ENCODE assay signal across 8 mouse cellular contexts in the genomic region with DNA sequence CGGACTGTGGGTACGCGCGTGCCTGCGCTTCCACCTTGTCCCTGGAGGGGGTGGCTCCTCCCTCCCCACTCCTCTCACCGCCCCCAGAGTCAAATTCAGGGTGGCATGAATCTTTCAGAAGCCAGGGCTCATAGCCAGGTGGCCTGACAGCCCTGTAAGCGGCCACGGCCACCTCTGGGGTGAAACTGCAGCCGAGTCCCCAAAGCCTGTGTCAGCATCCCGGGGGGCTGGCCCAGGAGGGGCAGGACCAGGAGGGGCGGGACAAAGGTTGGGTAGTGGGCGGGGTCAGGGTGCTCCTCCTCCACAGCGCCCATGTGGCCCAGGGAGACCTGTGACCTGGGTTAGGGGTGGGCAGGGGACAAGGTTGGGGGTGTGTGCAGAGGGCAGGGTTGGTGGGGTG. TPM values are rescaled to one million over a fixed set of nuclear protein-coding genes. Genes with fewer than 3 reads are reported as not detected.
DNase-seq lines count a peak whose midpoint lies in the region; ATAC-seq and TF ChIP-seq lines count a peak whose summit lies in the region.

No protein-coding gene starts in this region.

- peak overlapping the region; percentile 36; the same call in 1 of the 2 replicates for H3K9ac ChIP-seq in embryonic facial prominence, embryonic 12.5 days
- no peak overlapping the region for H3K9ac ChIP-seq in intestine, postnatal 0 days (ENCODE audit: low read depth, low read length)

- peaks cover 86% of the 10 kb centered on the region for H3K27me3 ChIP-seq in megakaryocyte, embryonic 14.5 days (replicated peaks)
- no peaks in the 10 kb centered on the region for H3K27me3 ChIP-seq in embryonic facial prominence, embryonic 12.5 days
- H3K27me3 ChIP-seq in intestine, postnatal 0 days (replicated peaks; ENCODE audit: control insufficient read depth, insufficient read depth, low read length), result no peaks in the 10 kb centered on the region

- no peaks in the 10 kb centered on the region for H3K36me3 ChIP-seq in megakaryocyte, embryonic 14.5 days (replicated peaks; ENCODE audit: low read length)
- H3K36me3 ChIP-seq in embryonic facial prominence, embryonic 12.5 days, result no peaks in the 10 kb centered on the region
- H3K36me3 ChIP-seq in intestine, postnatal 0 days (ENCODE audit: control insufficient read depth, insufficient read depth), result no peaks in the 10 kb centered on the region

- DNase-seq in natural killer cell, adult 2 months (ENCODE audit: low spot score in 2 of 2), result peak; percentile 49 to 69
- no peak for DNase-seq in left cerebral cortex, postnatal 36 days (ENCODE audit: low spot score in 2 of 2)
- DNase-seq in frontal cortex, postnatal 10 days (ENCODE audit: low spot score in 2 of 2), result no peak
- DNase-seq in layer of hippocampus, postnatal 25 days (ENCODE audit: extremely low spot score in 1 of 2, low spot score in 1 of 2), result no peak

- peak overlapping the region; percentile 83 for H3K4me3 ChIP-seq in megakaryocyte, embryonic 14.5 days (replicated peaks)
- H3K4me3 ChIP-seq in embryonic facial prominence, embryonic 12.5 days, result peak overlapping the region; percentile 32
- no peak overlapping the region; the same call in 1 of the 2 replicates for H3K4me3 ChIP-seq in intestine, postnatal 0 days (ENCODE audit: low read depth, low read length)

- H3K4me1 ChIP-seq in megakaryocyte, embryonic 14.5 days, result peaks cover 76% of the 10 kb centered on the region
- H3K4me1 ChIP-seq in embryonic facial prominence, embryonic 12.5 days, result peaks cover 43% of the 10 kb centered on the region
- H3K4me1 ChIP-seq in intestine, postnatal 0 days (replicated peaks; ENCODE audit: control insufficient read depth, insufficient read depth, low read length), result peaks cover 3% of the 10 kb centered on the region; the same call in 1 of the 2 replicates

- intact Hi-C loops in left cerebral cortex, postnatal 36 days (cut with DNase I), result no loop called here

- no peak for ATAC-seq in megakaryocyte, adult 5-6 weeks (ENCODE audit: poor library complexity, severe bottlenecking)
- ATAC-seq in embryonic facial prominence, embryonic 12.5 days (ENCODE audit: insufficient number of reproducible peaks, insufficient read depth, low FRiP score, low TSS enrichment), result no peak
- no peak for ATAC-seq in intestine, postnatal 0 days

- WGBS in embryonic facial prominence, embryonic 12.5 days, result 2% methylated on average over 13 of the region's 13 CpGs
- WGBS in intestine, postnatal 0 days, result 21% methylated on average over 13 of the region's 13 CpGs

- peaks cover 3% of the 10 kb centered on the region; the same call in 1 of the 2 replicates for H3K9me3 ChIP-seq in megakaryocyte, embryonic 14.5 days
- no peaks in the 10 kb centered on the region for H3K9me3 ChIP-seq in embryonic facial prominence, embryonic 12.5 days
- H3K9me3 ChIP-seq in intestine, postnatal 0 days (ENCODE audit: control insufficient read depth), result no peaks in the 10 kb centered on the region

- H3K4me2 ChIP-seq in embryonic facial prominence, embryonic 12.5 days (replicated peaks), result peak overlapping the region; percentile 60
- peak overlapping the region; percentile 55 for H3K4me2 ChIP-seq in intestine, postnatal 0 days (replicated peaks; ENCODE audit: low read depth)

- TF ChIP-seq CTCF in intestine, postnatal 0 days (IDR thresholded peaks at IDR 0.05; ENCODE audit: low read depth), result no peak

- peak overlapping the region; percentile 54 for H3K27ac ChIP-seq in embryonic facial prominence, embryonic 12.5 days
- H3K27ac ChIP-seq in intestine, postnatal 0 days (ENCODE audit: low read depth, low read length), result no peak overlapping the region

RNA-seq across cellular contexts. Expression of gene 2900026A02Rik, which starts 57.9 kb away (rescaled TPM):
- 1.5 and 1.7 TPM in 2 replicates for polyA plus RNA-seq in megakaryocyte, embryonic 14.5 days (2012; ENCODE audit: insufficient read depth, low replicate concordance)
- 0.11 and 0.30 TPM in 2 replicates for total RNA-seq in megakaryocyte, adult 5-6 weeks (2015)
- total RNA-seq in megakaryocyte, adult 5-6 weeks (2017), result 0.29 and 0.45 TPM in 2 replicates
- polyA plus RNA-seq in embryonic facial prominence, embryonic 12.5 days (2016; fragmentation: Nextera tagmentation; extraction: Ambion mirVana), result 5.3 and 5.8 TPM in 2 replicates
- 8.0 and 10.4 TPM in 2 replicates for polyA plus RNA-seq in intestine, postnatal 0 days (2015; fragmentation: Nextera tagmentation; extraction: Ambion mirVana)
- 10 to 100 TPM; 40.8 to 41.0 TPM for total RNA-seq in left cerebral cortex, postnatal 36 days (2021)
- total RNA-seq in layer of hippocampus, postnatal 25 days (2021), result 10 to 100 TPM; 61.2 to 64.5 TPM

Comparison
In these comparisons a context has a peak if more than half of its experiments do, and no peak if none do; other contexts are left out.
1. DNase-seq: peak in natural killer cell, adult 2 months (2 of 2); none in left cerebral cortex, postnatal 36 days (0 of 2), frontal cortex, postnatal 10 days (0 of 2) and layer of hippocampus, postnatal 25 days (0 of 2).
2. RNA of gene 2900026A02Rik, which starts 57.9 kb away (total RNA-seq): 61.2 to 64.5 TPM in layer of hippocampus, postnatal 25 days and 40.8 to 41.0 TPM in left cerebral cortex, postnatal 36 days; 0.11 to 0.45 TPM in megakaryocyte, adult 5-6 weeks; every median in the first group is over 10 times any median in the second.